Mouse (Mus musculus) kidney, postnatal 0 days (tissue): ENCODE results near the gene Dner. TPM values are rescaled to one million over a fixed set of nuclear protein-coding genes. Genes with fewer than 3 reads are reported as not detected.

Experiments used
- ATAC-seq: fragments of 200-750 bp; cut with Nextera tagmentation; replicated peaks from 2 replicates; pipeline ENCODE4 v1.8.0; 2017; ENCODE audit warnings: low read depth, moderate number of reproducible peaks, moderate TSS enrichment, moderate library complexity; ENCODE audit not compliant: low FRiP score
- DNase-seq: peaks from one replicate; pipeline ENCODE4 v3.0.0-alpha.2; 2016; ENCODE audit warnings: low spot score
- H3K27ac ChIP-seq: fragments of 300-500 bp; sonication (generic); 2 replicates; pipeline ENCODE4 v1.5.1; 2014; ENCODE audit warnings: mild to moderate bottlenecking
- H3K27me3 ChIP-seq: fragments of 300-500 bp; sonication (generic); 2 replicates; pipeline ENCODE4 v1.6.1; 2014; ENCODE audit warnings: low read length, mixed read lengths; ENCODE audit not compliant: insufficient read depth
- H3K36me3 ChIP-seq: fragments of 300-500 bp; sonication (generic); 2 replicates; pipeline ENCODE4 v1.6.1; 2014; ENCODE audit warnings: low read length, mixed read lengths; ENCODE audit not compliant: insufficient read depth
- H3K4me1 ChIP-seq: fragments of 300-500 bp; sonication (generic); replicated peaks from 2 replicates; pipeline ENCODE4 v1.6.1; 2014; ENCODE audit warnings: antibody characterized with exemption, low read length, mixed read lengths; ENCODE audit not compliant: insufficient read depth
- H3K4me2 ChIP-seq: fragments of 300-500 bp; sonication (generic); 2 replicates; pipeline ENCODE4 v1.6.1; 2014; ENCODE audit warnings: mild to moderate bottlenecking, low read length, moderate library complexity, mixed read lengths
- H3K4me3 ChIP-seq: fragments of 300-500 bp; sonication (generic); replicated peaks from 2 replicates; pipeline ENCODE4 v1.5.1; 2014; ENCODE audit warnings: low read depth, low read length
- H3K9ac ChIP-seq: fragments of 300-500 bp; sonication (generic); 2 replicates; pipeline ENCODE4 v1.6.1; 2014; ENCODE audit warnings: low read depth, low read length
- H3K9me3 ChIP-seq: fragments of 300-500 bp; sonication (generic); replicated peaks from 2 replicates; pipeline ENCODE4 v1.6.1; 2016; ENCODE audit warnings: low read length, inconsistent platforms, mixed read lengths
- CTCF ChIP-seq: IDR thresholded peaks from 2 replicates; pipeline ENCODE4 v1.5.1; 2016; ENCODE audit warnings: antibody characterized with exemption, low read depth, mild to moderate bottlenecking, moderate library complexity
- WGBS: fragments of 180-500 bp; shearing (Covaris S2); extraction: QIAGEN DNeasy Blood & Tissue Kit; methylation state at CpG from one replicate; pipeline ENCODE4 v1.1.7; 2014; 5-methylcytosine and 5-hydroxymethylcytosine counted together
- polyA plus RNA-seq: library from polyadenylated mRNA; unstranded; fragments of >200 nt; fragmentation: Nextera tagmentation; extraction: Ambion mirVana; gene quantifications from 2 replicates; pipeline ENCODE4 v1.2.1, GENCODE M21; 2015

Gene Dner
- polyA plus RNA-seq, 1 experiment from 2014 or later, result 0.68 TPM

DNA sequence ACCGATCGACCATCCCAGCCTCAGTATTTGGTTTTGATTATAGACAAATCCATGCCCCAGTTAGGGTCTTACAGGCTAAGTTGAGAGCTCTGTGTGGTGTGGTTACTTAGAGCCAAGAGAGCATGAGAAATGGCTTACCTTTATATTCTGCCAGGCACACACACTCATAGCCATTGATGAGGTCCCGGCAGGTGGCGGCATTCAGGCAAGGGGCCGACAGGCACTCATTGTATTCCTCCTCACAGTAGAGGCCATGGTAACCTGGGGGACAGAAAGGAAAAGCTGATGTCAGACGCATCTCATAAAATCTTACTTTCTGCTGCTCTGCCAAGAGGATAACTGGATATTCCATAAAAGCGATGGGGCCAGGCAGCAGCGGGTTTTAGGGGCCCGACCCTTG, 277.5 kb downstream of the Dner start:
- H3K4me3 ChIP-seq, result no peak overlapping the region
- DNase-seq, result no peak
- H3K9me3 ChIP-seq, result no peaks in the 10 kb centered on the region
- 80% methylated on average over 9 of the region's 9 CpGs for WGBS
- H3K27me3 ChIP-seq, result no peaks in the 10 kb centered on the region
- no peak overlapping the region for H3K9ac ChIP-seq
- H3K4me2 ChIP-seq, result no peak overlapping the region
- H3K36me3 ChIP-seq, result no peaks in the 10 kb centered on the region
- TF ChIP-seq CTCF, result no peak
- ATAC-seq, result no peak
- H3K4me1 ChIP-seq, result no peaks in the 10 kb centered on the region
- H3K27ac ChIP-seq, result no peak overlapping the region

DNA sequence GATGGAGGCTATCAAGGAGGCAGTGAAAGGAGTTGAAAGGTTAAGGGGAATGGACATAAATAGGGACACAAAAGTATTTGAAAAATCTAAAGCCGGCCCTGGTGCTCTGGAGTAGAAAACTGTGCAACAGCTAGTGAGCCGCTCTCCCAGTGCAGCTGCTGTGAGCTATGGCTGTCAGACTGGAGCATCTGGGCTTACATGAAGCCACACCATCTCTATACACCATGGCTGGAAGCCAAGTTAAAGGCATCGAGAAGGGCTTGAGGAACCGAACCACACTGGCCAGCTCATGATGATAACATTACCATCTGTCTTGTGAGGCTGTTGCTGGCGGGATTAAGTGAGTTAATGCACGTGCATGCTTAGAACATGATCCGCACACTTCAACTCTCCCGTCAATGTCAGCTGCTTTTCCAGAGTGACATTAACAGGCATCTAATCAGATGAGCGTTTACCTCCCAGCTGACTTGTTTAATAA, 278.2 kb downstream of the Dner start:
- no peak overlapping the region for H3K9ac ChIP-seq
- H3K9me3 ChIP-seq, result no peaks in the 10 kb centered on the region
- no peak overlapping the region for H3K4me2 ChIP-seq
- no peak overlapping the region for H3K4me3 ChIP-seq
- no peak for TF ChIP-seq CTCF
- no peak overlapping the region for H3K27ac ChIP-seq
- ATAC-seq (peak; percentile 40; the same call in 1 of the 2 replicates), DNase-seq (peak; percentile 91)
- 49% methylated on average over 9 of the region's 9 CpGs for WGBS
- no peaks in the 10 kb centered on the region for H3K4me1 ChIP-seq
- H3K36me3 ChIP-seq, result no peaks in the 10 kb centered on the region
- H3K27me3 ChIP-seq, result no peaks in the 10 kb centered on the region

DNA sequence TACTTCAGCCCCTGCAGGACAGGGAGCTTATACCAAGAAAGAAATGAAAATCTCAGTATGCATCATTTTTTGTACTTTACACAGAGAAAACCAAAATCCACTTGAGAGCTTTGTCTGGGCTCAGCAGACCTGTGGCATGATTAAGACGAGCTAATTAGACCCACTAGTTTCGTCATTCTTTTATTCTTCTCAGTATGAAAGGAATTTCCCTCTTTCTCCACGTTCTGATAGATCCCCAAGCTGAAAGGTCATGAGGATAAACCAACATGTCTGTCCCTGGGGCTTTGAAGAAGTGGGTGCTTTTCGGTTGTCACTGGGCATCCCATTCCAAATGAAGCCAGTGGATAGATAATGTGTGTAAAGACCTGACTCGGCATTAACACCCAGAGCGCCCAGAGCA, 278.7 kb downstream of the Dner start:
- DNase-seq (peak; percentile 63), ATAC-seq (no peak)
- H3K27ac ChIP-seq, result no peak overlapping the region
- no peaks in the 10 kb centered on the region for H3K9me3 ChIP-seq
- H3K4me3 ChIP-seq, result no peak overlapping the region
- no peak for TF ChIP-seq CTCF
- no peaks in the 10 kb centered on the region for H3K27me3 ChIP-seq
- no peak overlapping the region for H3K4me2 ChIP-seq
- H3K36me3 ChIP-seq, result no peaks in the 10 kb centered on the region
- 46% methylated on average over 6 of the region's 6 CpGs for whole genome bisulfite sequencing
- no peak overlapping the region for H3K9ac ChIP-seq
- no peaks in the 10 kb centered on the region for H3K4me1 ChIP-seq

DNA sequence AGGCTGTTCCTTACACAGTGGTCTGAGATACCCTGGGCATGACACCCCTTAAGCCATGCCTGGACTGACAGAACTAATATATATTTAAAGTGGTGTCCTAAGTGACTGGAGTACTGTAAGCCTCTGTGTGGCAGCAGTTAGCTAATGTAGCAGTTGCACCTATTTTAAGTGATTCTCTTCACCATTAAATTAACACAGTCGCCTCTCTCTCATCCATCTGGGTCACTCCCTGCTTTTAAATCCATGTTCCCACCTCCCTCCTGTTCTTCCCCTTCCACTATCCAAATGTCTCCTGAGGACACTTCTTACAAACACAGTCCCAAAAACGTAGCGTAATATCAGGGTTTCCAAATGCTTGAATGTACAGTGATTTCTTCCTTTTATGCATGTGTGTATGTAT, 281.6 kb downstream of the Dner start:
- no peak for TF ChIP-seq CTCF
- no peak for DNase-seq
- H3K4me1 ChIP-seq, result no peaks in the 10 kb centered on the region
- no peaks in the 10 kb centered on the region for H3K27me3 ChIP-seq
- H3K36me3 ChIP-seq, result no peaks in the 10 kb centered on the region
- 86% methylated on average over 3 of the region's 3 CpGs for WGBS
- H3K4me3 ChIP-seq, result no peak overlapping the region
- no peak overlapping the region for H3K4me2 ChIP-seq
- no peak overlapping the region for H3K9ac ChIP-seq
- no peaks in the 10 kb centered on the region for H3K9me3 ChIP-seq
- H3K27ac ChIP-seq, result no peak overlapping the region
- no peak for ATAC-seq

DNA sequence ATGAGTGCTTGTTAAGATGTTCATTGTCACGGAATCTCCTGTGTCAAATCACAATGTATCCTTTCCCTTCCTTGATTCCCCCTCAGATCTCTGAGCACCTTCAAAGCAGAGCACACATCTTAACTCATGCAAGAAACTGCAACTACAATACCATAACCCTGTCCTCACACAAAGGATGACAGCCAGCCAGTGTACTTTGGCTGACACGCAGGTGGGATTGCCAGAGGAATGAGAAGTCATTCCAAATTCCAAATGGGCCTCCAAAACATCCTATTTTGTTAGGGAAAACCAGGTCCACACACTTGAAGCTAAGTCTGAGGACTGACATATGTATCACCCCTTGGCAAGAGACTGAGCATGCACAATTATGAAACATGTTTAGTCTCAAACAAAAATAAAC, 286.5 kb downstream of the Dner start:
- no peak overlapping the region for H3K9ac ChIP-seq
- DNase-seq (peak; percentile 21), ATAC-seq (no peak)
- H3K27me3 ChIP-seq, result no peaks in the 10 kb centered on the region
- no peak overlapping the region for H3K4me2 ChIP-seq
- no peaks in the 10 kb centered on the region for H3K9me3 ChIP-seq
- WGBS, result 77% methylated on average over 2 of the region's 2 CpGs
- no peak for TF ChIP-seq CTCF
- no peaks in the 10 kb centered on the region for H3K36me3 ChIP-seq
- no peak overlapping the region for H3K4me3 ChIP-seq
- H3K4me1 ChIP-seq, result no peaks in the 10 kb centered on the region
- no peak overlapping the region for H3K27ac ChIP-seq

DNA sequence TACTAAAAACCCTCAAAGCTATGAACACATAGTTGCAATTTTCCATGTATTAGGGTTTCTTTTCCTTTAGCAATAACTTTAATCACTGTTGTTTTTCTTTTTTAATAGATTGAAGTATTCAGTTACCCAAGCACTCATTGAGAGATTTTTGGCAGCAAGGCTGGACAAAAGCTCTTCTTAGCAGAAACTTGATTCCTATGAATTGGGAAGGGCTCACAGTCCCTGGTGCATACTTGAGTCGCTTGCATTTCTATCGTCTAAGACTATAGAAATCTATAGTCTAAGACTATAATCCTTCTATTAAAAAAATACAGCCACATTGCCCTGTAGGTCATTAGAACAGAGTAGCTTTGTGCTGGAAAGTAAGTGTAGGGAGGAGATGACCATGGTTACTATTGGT, 287.1 kb downstream of the Dner start:
- H3K27ac ChIP-seq, result no peak overlapping the region
- H3K4me3 ChIP-seq, result no peak overlapping the region
- TF ChIP-seq CTCF, result no peak
- H3K4me1 ChIP-seq, result no peaks in the 10 kb centered on the region
- H3K9ac ChIP-seq, result no peak overlapping the region
- no peaks in the 10 kb centered on the region for H3K36me3 ChIP-seq
- H3K27me3 ChIP-seq, result no peaks in the 10 kb centered on the region
- H3K4me2 ChIP-seq, result no peak overlapping the region
- no peaks in the 10 kb centered on the region for H3K9me3 ChIP-seq
- 73% methylated on average over 2 of the region's 2 CpGs for WGBS
- no peak for DNase-seq
- no peak for ATAC-seq

GRCm38 (mm10) chr1:84406891-84407290, 289.1 kb downstream of the Dner start:
- H3K9me3 ChIP-seq, result no peaks in the 10 kb centered on the region
- 74% methylated on average over 4 of the region's 4 CpGs for WGBS
- TF ChIP-seq CTCF, result no peak
- H3K4me2 ChIP-seq, result no peak overlapping the region
- peak; percentile 31 for DNase-seq
- H3K27me3 ChIP-seq, result no peaks in the 10 kb centered on the region
- H3K4me1 ChIP-seq, result no peaks in the 10 kb centered on the region
- H3K4me3 ChIP-seq, result no peak overlapping the region
- H3K27ac ChIP-seq, result no peak overlapping the region
- no peak for ATAC-seq
- no peak overlapping the region for H3K9ac ChIP-seq
- H3K36me3 ChIP-seq, result no peaks in the 10 kb centered on the region
